Mouse (Mus musculus) cerebellum, postnatal 36 days (tissue): ENCODE results near the gene Bend7.
A peak's percentile ranks its signal among the peaks of the same experiment; 100 is the strongest.

ENCODE experiments used
- DNase-seq, 2 experiments: peaks; one replicate each; pipeline ENCODE4 v3.0.0; 2021 to 2022; ENCODE audit warnings: mixed read lengths in 2 of 2

Gene Bend7

DNA sequence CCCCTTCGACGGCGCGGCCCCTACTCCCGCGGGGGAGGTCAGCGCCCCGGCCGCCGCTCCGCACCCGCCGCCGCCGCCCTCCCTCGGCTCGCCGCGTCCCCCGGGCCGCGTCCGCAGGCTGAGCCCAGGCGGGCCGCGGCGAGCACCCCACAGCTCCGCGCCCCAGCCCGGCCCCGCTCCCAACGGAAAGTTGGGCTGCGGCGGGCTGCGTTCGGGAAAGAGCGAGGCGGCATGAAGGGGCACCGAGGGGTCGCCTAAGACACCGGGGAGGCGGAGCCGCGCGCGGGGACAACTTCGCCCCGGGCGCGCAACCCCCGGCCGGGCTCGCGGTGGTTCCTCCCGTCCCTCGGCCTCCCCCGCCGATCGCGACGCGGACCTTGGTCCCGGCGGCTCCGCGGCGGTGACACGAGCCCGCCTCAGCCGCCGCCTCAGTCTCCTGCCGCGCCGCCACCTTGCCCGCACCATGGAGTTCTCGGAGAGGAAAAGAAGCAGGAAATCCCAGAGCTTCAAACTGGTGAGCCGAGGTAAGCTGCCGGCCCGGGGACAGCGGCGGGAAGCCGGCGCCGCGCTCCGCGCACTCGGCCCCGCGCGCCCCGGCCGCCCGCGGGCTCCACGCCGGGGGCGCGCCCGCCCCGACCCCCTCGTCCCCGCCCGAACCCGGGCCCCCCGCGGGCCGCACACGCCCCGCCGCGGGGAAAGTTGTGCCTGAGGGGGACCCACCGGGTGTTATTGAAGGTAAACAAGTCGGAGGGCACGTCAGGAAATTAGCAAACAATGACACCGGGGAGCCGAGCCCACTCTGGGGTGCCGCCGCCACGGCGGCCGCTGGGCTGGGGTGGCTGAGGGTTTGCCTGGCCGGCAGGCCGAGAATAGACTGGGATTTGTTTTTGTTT, at the start of gene Bend7:
Gene Bend7 (plus strand): TSS at position 63 of the 893 bp plus-strand sequence.
- peak; percentile 14 to 27 for DNase-seq

DNA sequence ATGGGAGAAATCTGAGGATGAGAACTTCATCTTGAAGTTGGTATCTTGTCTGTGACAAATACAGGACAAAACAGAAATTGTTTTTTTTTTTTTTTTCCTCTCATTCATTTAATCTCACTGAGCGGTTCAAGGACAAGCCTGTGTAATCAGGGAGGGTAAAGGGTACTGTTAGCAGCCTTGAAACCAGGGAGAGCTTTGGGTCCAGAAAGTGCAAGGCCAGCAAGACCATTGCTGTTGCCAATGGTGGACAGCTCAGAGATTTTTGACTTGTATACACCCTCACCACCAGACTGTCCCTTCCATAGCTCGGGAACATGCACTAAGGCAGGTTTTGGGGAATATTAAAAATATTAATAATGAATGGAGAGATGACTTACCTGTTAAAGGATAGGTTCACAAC, 49.0 kb upstream of the Bend7 start:
- no peak for DNase-seq

DNA sequence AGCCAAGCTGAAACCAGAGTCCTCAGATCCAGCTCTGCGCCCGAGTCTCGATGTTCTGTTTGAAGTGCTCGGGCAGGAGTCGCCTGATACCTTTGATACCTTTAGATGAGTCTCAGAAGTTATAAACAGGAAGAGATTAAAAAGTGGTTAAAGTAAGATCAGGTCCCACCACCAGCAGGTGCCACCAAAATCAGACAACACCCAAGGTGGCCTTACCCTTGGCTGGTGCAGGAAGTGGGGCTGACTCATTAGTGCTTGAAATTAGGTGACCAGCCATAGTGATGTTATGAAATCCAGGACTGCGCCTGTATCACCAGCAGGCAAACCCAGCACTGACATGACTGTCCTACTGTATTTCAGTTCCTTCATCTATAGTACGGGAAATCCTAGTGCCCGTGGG, 47.9 kb upstream of the Bend7 start:
- no peak for DNase-seq

DNA sequence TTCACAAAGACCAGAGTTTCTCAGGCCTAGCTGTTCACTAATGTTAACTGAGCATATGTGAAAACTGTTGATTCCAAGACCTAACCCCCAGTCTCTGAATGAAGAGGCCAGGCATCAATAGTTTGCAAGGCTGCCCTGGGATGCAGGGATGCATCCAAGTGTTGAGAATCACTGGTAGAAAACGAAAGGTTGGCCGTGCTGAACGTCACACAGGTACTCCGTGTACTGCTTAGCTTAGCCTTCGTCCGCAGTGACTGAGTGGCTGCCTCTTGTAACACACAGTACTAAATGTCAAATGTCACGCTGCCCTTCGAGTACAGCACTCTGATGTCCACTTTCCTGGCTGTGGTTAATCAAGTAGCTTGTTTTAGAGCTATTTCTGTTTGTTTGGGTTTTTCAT, 46.0 kb upstream of the Bend7 start:
- DNase-seq = no peak

DNA sequence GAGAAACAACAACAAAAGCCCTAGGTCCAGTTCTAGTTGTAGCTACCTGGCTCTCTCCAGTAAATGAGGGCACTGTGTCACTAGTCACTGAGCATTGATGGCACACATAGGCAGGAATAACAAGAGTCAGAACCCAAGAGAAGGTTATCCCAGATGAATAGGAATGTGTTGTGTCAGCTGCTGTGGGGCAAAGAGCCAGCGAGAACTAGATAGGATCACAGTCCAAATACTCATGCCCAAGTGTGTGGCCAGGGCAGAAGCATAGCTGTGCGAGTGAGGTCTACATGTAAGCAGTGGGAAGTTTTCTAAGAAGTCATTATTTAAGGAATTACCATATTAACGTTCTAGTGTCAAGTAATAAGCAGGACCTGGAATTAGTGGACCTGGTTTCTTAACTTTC, 37.7 kb upstream of the Bend7 start:
- no peak for DNase-seq

DNA sequence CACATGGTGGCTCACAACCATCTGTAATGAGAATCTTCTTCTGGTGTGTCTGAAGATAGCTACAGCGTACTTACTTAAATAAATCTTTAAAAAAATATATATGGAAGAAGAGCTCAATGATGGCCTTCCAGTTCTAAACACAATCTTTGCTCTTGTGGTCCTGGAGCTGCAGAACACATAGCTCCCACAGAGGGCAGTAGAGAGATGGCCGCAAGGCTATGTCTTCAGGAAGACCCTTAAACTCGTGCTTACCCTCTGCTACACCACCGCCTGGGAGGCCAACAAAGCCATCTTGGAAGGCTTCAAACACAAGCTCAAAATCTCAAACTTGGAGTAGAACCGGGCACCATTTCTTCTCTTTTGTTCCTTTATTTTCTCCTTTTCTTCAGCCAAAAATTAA, 6.4 kb upstream of the Bend7 start:
- no peak for DNase-seq

DNA sequence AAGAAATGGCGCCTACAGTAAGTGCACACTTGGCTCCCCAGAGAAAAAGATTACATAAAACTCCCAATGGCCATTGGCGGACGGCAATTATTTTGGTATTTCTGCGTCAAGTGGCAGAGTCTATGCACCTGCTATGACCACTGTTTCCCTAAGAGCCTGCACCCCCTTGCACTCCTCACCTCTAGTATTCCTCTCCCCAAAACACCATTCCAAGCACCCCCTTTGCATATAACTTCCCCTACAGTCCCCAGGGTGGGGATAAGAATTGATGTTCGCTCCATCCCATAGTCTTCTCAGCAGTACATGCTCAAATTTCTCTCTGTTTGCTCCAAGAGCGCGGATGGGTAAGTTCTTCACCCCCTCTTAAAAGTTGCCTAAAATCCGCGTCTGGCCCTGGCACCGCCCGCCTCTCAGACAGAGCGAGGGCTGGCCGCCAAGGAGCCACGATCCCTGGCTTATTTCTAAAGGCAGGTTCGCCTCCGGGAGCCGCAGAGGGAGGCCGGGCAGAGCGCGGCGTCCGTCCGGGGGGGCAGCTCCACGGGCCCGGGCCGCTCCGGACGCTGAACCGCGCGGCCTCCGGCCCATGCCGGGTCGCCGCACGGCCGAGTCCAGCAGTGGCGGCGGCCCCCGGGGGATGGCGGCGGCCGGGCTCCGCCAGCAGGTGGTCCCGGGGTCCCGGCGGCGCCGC, 406 bp upstream of the Bend7 start:
- peak; percentile 16 to 22 for DNase-seq

DNA sequence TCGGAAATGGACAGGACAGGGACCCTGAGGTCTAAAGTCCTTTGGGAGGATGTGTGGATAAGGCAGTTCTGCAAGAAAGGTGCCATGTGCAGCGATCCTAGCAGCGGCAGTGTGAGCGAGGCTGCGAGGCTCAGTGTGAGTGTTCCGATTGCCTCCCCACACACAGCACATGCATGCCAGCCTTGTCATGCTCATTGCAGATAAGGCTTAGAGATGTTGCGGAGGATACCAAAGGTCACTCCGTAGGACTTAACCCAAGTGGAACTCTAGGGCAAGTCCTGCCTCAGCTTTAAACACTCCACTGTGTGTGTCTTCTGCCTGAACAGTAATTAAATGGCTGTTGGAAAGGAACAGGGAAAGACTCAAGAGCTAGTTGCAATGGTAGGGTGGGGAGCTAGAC, 5.5 kb downstream of the Bend7 start:
- DNase-seq = no peak

DNA sequence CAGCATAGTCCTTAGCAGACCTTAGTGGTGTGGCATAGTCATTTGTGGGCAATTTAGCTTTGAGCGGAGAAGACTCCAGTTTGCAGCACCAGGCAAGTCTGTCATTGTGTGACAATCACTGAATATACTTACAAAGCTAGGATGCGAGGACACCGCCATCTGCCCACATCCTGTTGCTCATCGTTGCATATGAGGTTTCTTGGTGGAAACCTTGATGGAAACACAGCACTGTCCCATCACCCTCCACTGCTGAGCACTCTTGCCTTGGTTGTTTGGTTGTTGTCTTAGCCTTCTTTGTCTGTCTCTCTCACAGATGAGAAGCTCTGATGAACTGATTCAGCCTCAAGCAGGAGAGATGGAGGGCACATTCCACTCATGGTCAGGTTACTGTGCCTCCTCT, 12.5 kb downstream of the Bend7 start:
- no peak for DNase-seq

DNA sequence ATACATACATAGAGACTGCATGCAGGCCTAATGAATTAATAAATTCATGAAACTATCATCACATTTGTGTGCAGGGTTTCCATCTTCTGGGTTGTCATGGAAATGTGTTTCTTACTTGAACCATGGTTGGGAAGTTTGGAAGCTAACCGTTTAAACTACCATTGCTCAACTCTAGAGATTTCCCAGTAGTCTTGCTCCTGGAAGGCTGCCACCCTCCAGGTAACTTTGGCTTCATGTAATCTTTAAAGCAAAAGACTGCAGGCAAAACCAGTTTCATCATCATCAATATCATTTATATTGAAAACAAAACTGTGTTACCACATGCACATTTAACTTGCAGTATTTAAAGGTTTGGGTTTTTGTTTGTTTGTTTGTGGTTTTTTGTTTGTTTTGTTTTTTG, 16.3 kb downstream of the Bend7 start:
- no peak for DNase-seq

DNA sequence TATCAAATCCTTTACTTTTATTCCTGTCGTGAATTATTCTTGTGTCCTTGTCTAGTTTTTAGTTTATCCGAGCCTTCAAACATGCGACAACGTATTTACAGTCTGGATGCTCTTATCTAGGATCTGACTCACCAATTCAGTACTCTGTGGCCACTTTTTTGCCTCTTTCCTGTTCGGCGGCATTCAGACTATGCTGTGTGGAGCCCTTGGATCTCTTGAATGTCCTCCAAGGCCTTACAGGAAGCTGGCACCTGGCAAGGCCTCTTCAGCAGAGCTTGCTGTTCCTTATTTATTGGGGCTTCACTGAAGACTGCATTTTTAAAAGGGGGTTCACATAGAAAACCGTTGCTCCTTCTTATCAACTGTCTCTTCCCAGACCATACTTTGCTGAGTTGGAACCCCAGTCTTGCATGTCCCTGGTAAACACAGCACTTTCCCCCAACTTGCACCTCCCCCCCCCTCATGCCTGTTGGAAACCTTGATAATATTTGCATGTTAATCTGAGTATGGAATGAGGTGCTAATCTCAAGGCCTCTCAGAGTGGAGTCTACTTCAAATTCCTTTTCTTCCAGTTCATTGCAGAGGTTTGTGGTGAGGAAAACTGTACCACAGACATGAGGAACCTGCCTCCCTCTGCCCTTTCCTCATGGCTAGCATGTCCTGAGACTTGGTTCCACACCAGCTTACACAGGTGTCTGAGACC, 18.6 kb downstream of the Bend7 start:
- DNase-seq = no peak

DNA sequence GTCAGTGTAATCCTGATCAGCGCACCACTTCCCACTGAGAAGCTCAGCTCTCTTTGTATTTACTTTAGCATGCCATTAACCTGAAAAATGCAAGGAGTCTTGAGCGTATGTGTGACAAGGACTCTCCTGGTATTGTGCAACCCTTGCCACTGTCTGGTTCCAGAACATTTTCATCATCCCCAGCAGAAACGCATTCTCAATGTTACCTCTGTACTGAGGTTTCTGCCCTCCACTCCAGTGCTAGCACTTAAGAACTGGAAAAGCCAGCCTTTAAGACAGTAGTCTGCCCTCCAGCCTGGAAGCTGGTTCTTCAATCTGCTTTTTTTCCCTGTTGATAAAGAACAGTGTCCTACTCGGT, 19.1 kb downstream of the Bend7 start:
- DNase-seq = no peak

DNA sequence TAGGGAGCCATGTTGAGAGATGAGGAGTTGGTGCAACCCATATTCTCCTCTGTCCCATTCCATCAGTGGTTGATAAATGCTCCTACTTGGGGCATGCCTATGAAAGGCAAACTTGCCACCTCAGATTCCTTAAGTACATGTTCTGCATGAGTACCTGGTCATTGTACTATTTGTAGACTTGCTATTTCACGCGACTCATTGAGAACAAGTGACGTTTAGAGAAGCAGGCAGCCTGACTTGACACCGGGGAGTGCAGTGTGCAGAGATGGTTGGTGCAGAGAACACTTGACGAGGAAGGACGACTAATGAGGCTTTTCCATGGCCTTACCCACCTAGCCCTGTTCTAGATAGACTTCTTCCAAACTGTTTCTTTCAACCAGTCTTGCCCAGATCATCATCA, 34.3 kb downstream of the Bend7 start:
- no peak for DNase-seq

DNA sequence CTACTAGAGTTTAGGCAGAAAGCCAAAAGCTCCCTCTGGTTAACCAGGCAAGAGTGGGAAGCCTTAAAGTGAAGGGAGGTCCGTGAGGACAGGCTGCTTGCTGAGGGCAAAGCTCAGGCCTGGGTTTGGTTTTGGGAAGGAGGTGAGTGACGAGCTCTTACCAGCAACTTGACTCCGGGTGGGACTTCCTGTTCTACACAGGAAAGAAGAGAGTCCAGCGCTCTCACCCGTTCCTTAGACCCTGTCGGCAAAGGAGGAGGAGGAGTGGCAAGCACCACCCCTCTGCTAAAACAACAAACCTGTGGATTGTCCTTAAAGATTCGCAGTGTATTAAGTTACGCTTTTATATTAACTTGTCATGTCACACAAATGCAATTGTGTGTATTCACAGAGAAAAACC, 38.1 kb downstream of the Bend7 start:
- no peak for DNase-seq

DNA sequence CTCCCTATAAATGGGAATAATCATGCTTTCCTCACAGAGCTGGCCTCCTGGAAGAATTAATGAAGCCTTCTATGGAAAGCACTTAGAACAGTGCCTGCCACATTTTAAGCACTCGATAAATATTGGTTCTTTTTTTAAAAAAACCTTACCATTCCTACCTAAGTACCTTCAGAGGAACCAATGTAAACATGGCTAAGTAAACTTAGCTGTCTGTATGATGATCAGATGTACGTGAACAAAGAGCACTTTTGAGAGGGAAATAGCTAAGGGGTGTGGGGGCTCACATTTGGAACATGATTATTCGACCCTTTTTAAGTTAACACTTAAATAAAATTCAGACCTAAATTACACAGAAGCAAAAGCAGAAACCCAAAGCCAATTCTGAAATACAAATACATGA, 39.6 kb downstream of the Bend7 start:
- DNase-seq = no peak

DNA sequence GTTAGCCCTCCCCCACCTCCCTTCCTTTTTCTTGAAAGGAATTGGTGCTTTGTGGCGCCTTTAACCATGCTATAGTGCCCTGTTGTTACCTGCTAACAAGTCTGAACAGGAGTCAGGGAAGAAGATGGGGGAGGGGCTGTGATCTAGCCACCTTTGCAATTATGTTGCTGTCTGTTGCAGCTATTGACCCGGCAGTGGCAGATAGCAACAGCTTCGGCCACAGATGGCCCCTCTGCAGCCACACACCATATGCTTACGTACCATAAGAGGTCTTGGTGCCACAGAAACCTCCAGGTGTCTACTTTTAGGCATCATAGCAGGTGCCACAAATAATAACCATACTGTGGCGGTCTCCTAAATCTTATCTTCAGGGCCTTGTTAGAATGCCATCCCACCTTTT, 43.1 kb downstream of the Bend7 start:
- no peak for DNase-seq

DNA sequence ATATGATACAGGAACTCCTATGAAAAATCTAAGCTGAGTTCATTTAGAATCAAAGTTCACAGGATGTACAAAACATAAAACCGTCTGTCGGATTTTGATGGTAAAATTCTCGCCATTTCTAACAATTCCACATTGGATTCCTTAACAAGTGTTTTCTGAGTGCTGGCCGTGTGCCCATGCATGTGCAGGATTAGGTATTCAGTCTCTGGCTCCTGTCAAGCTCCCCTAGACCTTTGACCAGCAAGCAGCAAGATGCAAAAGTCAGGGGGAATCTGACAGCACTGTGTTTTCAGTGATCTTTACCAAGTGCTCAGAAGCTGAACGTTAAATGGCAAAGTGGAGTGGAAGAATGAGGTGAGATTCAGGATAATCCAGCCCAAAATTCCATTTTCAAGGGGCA, 44.3 kb downstream of the Bend7 start:
- no peak for DNase-seq

DNA sequence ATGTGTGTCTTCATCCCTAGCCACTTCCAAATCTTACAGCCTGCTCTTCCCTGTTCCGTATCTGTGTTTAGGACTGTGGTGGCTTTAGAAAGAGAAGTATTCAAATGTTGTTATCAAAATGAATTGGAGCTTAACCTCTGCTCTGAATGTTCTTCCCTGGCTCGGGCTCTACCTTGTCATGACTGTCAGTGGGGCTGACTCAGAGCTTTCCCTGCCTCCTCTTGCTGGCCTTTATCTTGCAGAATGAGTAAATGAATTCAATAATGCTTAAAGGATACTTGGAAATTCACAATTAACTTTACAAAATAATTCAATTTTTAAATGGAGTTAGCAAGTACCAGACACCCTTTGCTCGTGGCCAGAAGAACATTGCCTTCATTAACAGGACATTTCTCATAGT, 46.4 kb downstream of the Bend7 start:
- DNase-seq = no peak

DNA sequence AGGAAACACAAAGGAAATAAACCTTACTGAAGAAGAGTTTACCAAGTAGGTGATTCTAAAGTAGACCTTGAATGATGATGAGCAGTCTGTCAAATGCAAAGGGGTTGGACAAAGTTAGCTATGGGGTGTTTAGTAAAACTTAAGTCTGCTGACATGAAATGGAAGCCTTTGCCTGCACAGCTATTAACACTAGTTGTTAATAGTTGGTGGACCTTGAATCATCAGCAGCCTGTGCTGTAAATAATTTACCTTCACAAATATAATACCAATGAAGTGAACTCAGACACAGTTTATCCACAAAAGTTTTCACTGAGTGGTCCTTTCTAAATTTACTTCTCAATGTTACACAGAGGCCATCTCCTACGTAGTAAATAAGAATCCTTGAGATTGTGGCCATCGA, 52.7 kb downstream of the Bend7 start:
- no peak for DNase-seq

DNA sequence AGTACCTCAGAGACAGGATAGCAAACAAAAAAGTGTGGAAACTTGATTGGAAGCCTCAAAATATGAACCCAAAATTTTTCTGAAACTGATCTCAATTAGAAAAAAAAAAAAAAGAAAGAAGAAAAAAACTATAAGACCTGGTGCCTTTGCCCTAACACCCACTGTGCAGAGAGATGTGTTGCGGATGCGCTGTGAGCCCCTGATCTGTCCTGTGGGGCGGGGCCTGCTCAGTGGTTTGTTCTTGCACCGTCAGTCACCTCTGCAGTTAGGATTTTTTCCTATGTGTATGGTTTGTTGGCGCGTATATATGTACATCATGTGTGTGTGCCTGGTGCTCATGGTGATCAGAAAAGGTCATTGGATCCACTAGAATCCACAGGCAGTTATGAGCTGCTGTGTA, 56.3 kb downstream of the Bend7 start:
- no peak for DNase-seq

DNA sequence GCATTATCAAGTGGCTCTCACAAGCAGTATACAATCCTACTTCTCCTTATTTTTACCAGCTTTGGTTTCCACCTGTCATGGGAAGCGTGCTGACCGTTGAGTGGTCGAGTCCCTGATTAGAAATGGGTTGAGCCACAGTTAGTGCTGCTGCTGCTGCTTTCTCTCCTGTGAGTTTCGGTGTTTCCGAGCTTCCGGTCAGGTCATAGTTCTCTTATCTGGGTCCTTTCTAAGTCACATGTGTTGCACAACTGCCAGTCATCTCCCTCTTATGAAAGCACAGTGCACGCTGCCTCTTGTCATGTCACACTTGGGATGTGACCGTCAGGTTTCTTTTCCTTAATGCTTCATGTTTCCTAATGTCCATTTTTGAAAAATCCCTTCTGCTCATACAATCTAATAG, 59.7 kb downstream of the Bend7 start:
- no peak for DNase-seq

DNA sequence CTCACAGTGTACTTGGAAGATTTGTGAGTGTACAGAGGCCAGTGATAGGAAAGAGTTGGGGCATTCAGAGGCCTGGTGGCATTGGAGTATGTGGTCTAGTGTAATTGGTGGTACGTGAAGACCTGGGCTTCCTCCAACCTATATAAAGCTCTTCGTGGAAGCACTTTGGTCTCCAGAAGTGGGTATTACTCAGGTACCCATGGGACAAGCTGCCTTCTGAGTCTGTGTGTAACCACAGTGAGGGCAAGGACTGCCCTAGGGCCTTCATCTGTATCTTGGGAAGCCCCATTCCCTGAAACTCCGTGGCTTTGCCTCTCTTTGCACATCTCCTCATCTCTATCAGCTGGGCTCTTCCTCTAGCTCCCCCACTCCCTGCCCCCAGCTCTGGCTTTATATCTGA, 64.0 kb downstream of the Bend7 start:
- DNase-seq = no peak

DNA sequence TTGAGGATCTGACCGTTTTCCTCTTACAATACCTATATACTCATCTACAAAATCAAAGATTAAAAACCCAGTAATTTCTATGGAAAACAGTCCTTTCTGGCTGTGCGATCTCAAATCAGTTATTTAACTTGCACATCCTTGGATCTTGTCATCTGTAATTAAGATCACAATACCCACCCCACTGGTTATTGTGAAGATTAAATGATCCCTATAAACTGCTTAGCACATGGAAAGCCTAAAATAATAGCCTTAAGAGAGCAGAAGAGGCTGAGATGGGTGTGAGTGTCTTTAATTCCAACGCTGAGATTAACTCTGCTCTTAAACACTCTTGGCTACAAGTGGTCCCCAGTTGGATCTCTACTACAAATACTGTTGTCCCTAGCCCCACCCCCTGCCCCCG, 64.8 kb downstream of the Bend7 start:
- DNase-seq = no peak
